Mouse (Mus musculus) C2C12 (cell line): ENCODE data around the gene Cldn10. TPM values are rescaled to one million over a fixed set of nuclear protein-coding genes. Genes with fewer than 3 reads are reported as not detected.

ENCODE experiments used
- H3K27me3 ChIP-seq: one replicate; pipeline ENCODE4 v1.6.1; 2011; ENCODE audit not compliant: control insufficient read depth, insufficient read depth, insufficient read length
- H3K36me3 ChIP-seq: one replicate; pipeline ENCODE4 v1.6.1; 2011; ENCODE audit not compliant: control insufficient read depth, insufficient read depth
- H3K4me3 ChIP-seq: one replicate; pipeline ENCODE4 v1.5.1; 2011; ENCODE audit warnings: mild to moderate bottlenecking, control low read depth; ENCODE audit not compliant: poor library complexity, insufficient read depth, severe bottlenecking
- H3K79me2 ChIP-seq: one replicate; pipeline ENCODE4 v1.6.1; 2011; ENCODE audit not compliant: control insufficient read depth, insufficient read depth
- H3K79me3 ChIP-seq: one replicate; pipeline ENCODE4 v1.6.1; 2011; ENCODE audit warnings: low read depth, control low read depth
- H3ac ChIP-seq: one replicate; pipeline ENCODE3; 2011; ENCODE audit warnings: low read depth; ENCODE audit not compliant: control insufficient read depth, insufficient read length
- CEBPB ChIP-seq: IDR thresholded peaks from one replicate; pipeline ENCODE4 v1.6.1; 2011; ENCODE audit warnings: low read depth, mild to moderate bottlenecking, control low read depth, moderate library complexity
- CTCF ChIP-seq: IDR thresholded peaks from one replicate; pipeline ENCODE4 v1.5.1; 2011; ENCODE audit not compliant: control insufficient read depth, insufficient read depth, insufficient read length
- FOSL1 ChIP-seq: IDR thresholded peaks from one replicate; pipeline ENCODE4 v1.8.0; 2011; ENCODE audit warnings: mild to moderate bottlenecking, low read length; ENCODE audit not compliant: poor library complexity, insufficient read depth, severe bottlenecking
- MAX ChIP-seq: IDR thresholded peaks from one replicate; pipeline ENCODE4 v1.6.1; 2011; ENCODE audit warnings: mild to moderate bottlenecking, control low read depth
- MYOD1 ChIP-seq: IDR thresholded peaks from one replicate; pipeline ENCODE4 v1.6.1; 2011; ENCODE audit warnings: low read depth; ENCODE audit not compliant: control insufficient read depth, insufficient read length
- MYOG ChIP-seq: IDR thresholded peaks from one replicate; pipeline ENCODE4 v1.6.1; 2011; ENCODE audit not compliant: control insufficient read depth, insufficient read length; ENCODE audit errors: extremely low read depth
- USF1 ChIP-seq: IDR thresholded peaks from one replicate; pipeline ENCODE4 v1.6.1; 2011; ENCODE audit warnings: low read depth, mild to moderate bottlenecking, control low read depth, moderate library complexity
- long read RNA-seq, 2 experiments: library from polyadenylated mRNA; unstranded; transcript quantifications; one replicate each; pipeline ENCODE4 v2.0.0; 2019 to 2020
- polyA plus RNA-seq: library from polyadenylated mRNA; unstranded; fragments of >200 nt; fragmentation: generic; extraction: Trizol; gene quantifications from one replicate; pipeline ENCODE4 v1.2.1, GENCODE M21; 2012; ENCODE audit warnings: missing spikeins

Gene Cldn10
- not detected for polyA plus RNA-seq
- long read RNA-seq, experiment 1, result 0 reads
- long read RNA-seq, experiment 2, result 0 reads

- Histone ChIP-seq H3K79me2 (no peaks in the 10 kb centered on the region), H3K27me3 (peaks cover 9% of the 10 kb centered on the region), H3K4me3 (no peak within 1 kb of the TSS), H3K36me3 (no peaks in the 10 kb centered on the region), H3ac (no peak within 1 kb of the TSS), H3K79me3 (no peaks in the 10 kb centered on the region)
- no peak for TF ChIP-seq FOSL1
- TF ChIP-seq CEBPB, result no peak
- TF ChIP-seq MAX, result no peak
- TF ChIP-seq MYOD1, result no peak
- TF ChIP-seq USF1, result no peak
- TF ChIP-seq CTCF, result no peak
- TF ChIP-seq MYOG, result no peak
Observed at GRCm38 (mm10) chr14:118787621-118788020, at the start of gene Cldn10. Cldn10 (plus strand) TSS chr14:118787908.

DNA sequence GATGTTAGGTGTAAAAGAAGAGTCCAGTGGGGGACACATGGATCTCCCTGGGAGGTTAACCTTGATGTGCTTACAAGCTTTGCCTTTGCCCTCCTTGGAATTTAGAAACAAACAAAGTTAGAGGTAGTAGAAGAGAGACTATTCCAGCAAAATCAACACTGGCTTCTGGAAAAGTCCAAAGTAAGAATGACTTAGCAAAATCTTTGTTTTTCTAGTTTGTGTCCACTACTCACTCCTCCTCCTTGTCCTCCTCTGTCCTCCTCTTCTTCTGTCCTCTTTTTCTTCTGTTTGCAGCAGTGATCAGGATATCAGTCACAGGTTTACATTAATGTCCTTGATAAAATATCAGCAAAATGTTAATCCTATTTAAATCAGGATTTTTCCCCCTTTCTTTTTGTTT is 45.9 kb upstream of the Cldn10 start:
- TF ChIP-seq CEBPB, result no peak
- no peak for TF ChIP-seq MYOD1
- TF ChIP-seq CTCF, result no peak
- no peak for TF ChIP-seq USF1
- TF ChIP-seq MYOG, result no peak
- no peak for TF ChIP-seq FOSL1
- TF ChIP-seq MAX, result no peak
- Histone ChIP-seq H3K27me3 (no peaks in the 10 kb centered on the region), H3K36me3 (no peaks in the 10 kb centered on the region), H3ac (no peak overlapping the region), H3K79me2 (no peaks in the 10 kb centered on the region), H3K79me3 (no peaks in the 10 kb centered on the region), H3K4me3 (no peak overlapping the region)

DNA sequence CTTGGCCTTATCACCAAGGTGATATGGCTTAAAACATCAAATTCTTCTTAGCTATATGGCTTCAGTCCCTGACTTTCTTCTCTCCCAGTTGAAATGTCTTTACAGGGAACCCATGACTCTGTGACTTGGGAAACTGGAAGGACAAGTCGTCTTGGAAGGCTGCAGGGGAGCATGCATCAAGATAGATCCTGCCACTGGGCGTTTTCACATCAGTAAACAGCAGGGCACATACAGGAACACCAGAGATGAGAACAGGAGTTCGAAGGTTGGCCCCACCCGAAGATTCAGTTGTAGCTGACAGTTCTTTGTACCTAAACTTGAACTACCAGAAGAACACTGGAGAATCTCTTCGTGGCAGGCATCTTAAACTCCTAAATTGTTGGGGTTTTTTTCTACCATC is 44.8 kb upstream of the Cldn10 start:
- no peak overlapping the region for H3K4me3 ChIP-seq
- no peaks in the 10 kb centered on the region for H3K79me2 ChIP-seq
- no peaks in the 10 kb centered on the region for H3K79me3 ChIP-seq
- TF ChIP-seq CEBPB (no peak), USF1 (no peak), MYOG (no peak), MAX (no peak), FOSL1 (no peak)
- no peaks in the 10 kb centered on the region for H3K36me3 ChIP-seq
- H3ac ChIP-seq, result no peak overlapping the region
- H3K27me3 ChIP-seq, result no peaks in the 10 kb centered on the region

DNA sequence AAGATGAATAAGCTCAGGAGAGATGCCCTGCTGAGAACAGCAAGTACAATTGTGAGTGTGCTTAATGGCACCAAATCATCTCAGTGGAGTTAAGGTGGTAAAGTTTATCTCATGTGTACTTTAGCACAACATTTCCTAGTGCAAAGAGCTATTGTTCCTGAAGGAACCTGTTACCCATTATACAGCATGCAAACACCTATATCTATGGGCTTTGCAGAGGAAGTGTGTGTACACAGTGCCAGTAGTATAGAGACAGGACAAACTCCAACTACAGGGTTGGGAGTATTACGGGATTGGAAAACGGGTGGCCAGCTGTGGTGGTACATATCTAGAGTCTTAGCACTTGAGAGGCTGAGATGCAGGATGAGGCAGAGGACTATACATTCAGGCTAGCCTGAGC is 38.6 kb upstream of the Cldn10 start:
- Histone ChIP-seq H3K4me3 (no peak overlapping the region), H3K79me3 (no peaks in the 10 kb centered on the region), H3K79me2 (no peaks in the 10 kb centered on the region), H3K27me3 (no peaks in the 10 kb centered on the region), H3ac (no peak overlapping the region), H3K36me3 (no peaks in the 10 kb centered on the region)
- no peak for TF ChIP-seq MAX
- TF ChIP-seq FOSL1, result no peak
- no peak for TF ChIP-seq MYOD1
- no peak for TF ChIP-seq CTCF
- no peak for TF ChIP-seq CEBPB
- no peak for TF ChIP-seq MYOG
- no peak for TF ChIP-seq USF1

GRCm38 (mm10) chr14:118749715-118750114 is 38.0 kb upstream of the Cldn10 start:
- no peak overlapping the region for H3ac ChIP-seq
- H3K4me3 ChIP-seq, result no peak overlapping the region
- H3K79me3 ChIP-seq, result no peaks in the 10 kb centered on the region
- TF ChIP-seq CTCF (no peak), CEBPB (no peak), MYOG (no peak), MAX (no peak), FOSL1 (no peak), MYOD1 (no peak), USF1 (no peak)
- H3K36me3 ChIP-seq, result no peaks in the 10 kb centered on the region
- H3K27me3 ChIP-seq, result no peaks in the 10 kb centered on the region
- no peaks in the 10 kb centered on the region for H3K79me2 ChIP-seq

DNA sequence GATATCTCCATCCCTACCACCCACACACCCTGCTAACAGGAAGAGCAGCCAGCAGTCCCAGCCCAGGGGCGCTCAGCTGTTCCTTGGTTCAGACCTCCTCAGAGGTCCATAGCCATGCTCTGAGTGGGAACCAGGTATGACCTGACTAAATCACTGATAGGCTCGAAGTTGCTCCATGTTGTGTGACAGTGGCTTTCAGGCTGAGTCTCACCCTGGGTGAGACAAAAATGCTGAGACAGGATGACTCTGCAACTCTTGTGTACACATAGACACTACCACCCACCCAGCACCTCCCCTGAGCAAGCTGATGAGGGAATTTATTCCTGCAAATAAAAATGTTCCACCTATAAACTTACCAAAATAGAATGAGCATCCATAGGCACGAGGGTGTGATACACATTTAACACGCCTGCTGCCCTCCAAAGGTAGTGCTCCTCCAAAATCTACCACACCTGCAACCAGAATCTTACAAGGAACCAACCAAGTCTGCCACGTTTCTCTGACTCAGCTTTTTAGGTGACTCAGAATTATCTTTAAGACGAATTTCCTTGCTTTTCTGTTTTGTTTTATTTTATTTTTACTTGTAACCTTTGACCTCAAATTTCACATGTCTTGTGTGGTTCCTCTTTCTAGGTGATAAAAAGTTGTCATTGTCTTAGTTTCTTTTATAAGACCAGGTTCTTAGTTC is 37.1 kb upstream of the Cldn10 start:
- Histone ChIP-seq H3K36me3 (no peaks in the 10 kb centered on the region), H3K79me2 (no peaks in the 10 kb centered on the region), H3K4me3 (no peak overlapping the region), H3K27me3 (no peaks in the 10 kb centered on the region), H3ac (no peak overlapping the region), H3K79me3 (no peaks in the 10 kb centered on the region)
- no peak for TF ChIP-seq MAX
- no peak for TF ChIP-seq MYOG
- no peak for TF ChIP-seq FOSL1
- no peak for TF ChIP-seq CTCF
- TF ChIP-seq MYOD1, result no peak
- no peak for TF ChIP-seq CEBPB
- no peak for TF ChIP-seq USF1
